Mouse (Mus musculus): ENCODE data around the gene 2310007B03Rik.
"Not testable (repeated sequence)": the region's sequence is repeated elsewhere in the genome, so short reads cannot be mapped to it uniquely, and the experiment has no call there.

2310007B03Rik gene

GRCm38 (mm10) chr1:93160501-93161133 is at the start of gene 2310007B03Rik:
TSS of gene 2310007B03Rik (minus strand) at chr1:93160948.
- no peak for DNase-seq (ENCODE audit: low read depth, low spot score)

GRCm38 (mm10) chr1:93210213-93210641 is 49.5 kb upstream of the 2310007B03Rik start:
- peak; percentile 84 for DNase-seq (ENCODE audit: low read depth, low spot score)

- DNase-seq (ENCODE audit: low read depth, low spot score) = peak; percentile 37
These were observed 46.9 kb upstream of the 2310007B03Rik start for GRCm38 (mm10) chr1:93207536-93208064.

GRCm38 (mm10) chr1:93206277-93206970 is 45.7 kb upstream of the 2310007B03Rik start:
- DNase-seq (ENCODE audit: low read depth, low spot score) = peak; percentile 42

- DNase-seq (ENCODE audit: low read depth, low spot score) = no peak
These were observed 37.2 kb upstream of the 2310007B03Rik start for GRCm38 (mm10) chr1:93197916-93198315.

GRCm38 (mm10) chr1:93197454-93197853 is 36.7 kb upstream of the 2310007B03Rik start:
- DNase-seq (ENCODE audit: low read depth, low spot score) = not testable (repeated sequence)

- no peak for DNase-seq (ENCODE audit: low read depth, low spot score)
These were observed 34.2 kb upstream of the 2310007B03Rik start for GRCm38 (mm10) chr1:93194961-93195360.

GRCm38 (mm10) chr1:93190726-93191305 is 30.1 kb upstream of the 2310007B03Rik start:
- no peak for DNase-seq (ENCODE audit: low read depth, low spot score)

- DNase-seq (ENCODE audit: low read depth, low spot score) = peak; percentile 78
These were observed 23.5 kb upstream of the 2310007B03Rik start for GRCm38 (mm10) chr1:93184071-93184828.

GRCm38 (mm10) chr1:93182281-93182680 is 21.5 kb upstream of the 2310007B03Rik start:
- no peak for DNase-seq (ENCODE audit: low read depth, low spot score)

- peak; percentile 66 for DNase-seq (ENCODE audit: low read depth, low spot score)
These were observed 16.0 kb upstream of the 2310007B03Rik start for GRCm38 (mm10) chr1:93176525-93177332.

- no peak for DNase-seq (ENCODE audit: low read depth, low spot score)
These were observed 15.1 kb upstream of the 2310007B03Rik start for GRCm38 (mm10) chr1:93175849-93176248.

- DNase-seq (ENCODE audit: low read depth, low spot score) = peak; percentile 89
These were observed 13.7 kb upstream of the 2310007B03Rik start for GRCm38 (mm10) chr1:93174399-93174798.

- DNase-seq (ENCODE audit: low read depth, low spot score) = peak; percentile 64
These were observed 12.9 kb upstream of the 2310007B03Rik start for GRCm38 (mm10) chr1:93173665-93174064.

GRCm38 (mm10) chr1:93168295-93168775 is 7.6 kb upstream of the 2310007B03Rik start, which contains the start of gene Crocc2:
TSS of gene Crocc2 (plus strand) at chr1:93168725.
- no peak for DNase-seq (ENCODE audit: low read depth, low spot score)

GRCm38 (mm10) chr1:93166346-93167079 is 5.8 kb upstream of the 2310007B03Rik start:
- DNase-seq (ENCODE audit: low read depth, low spot score) = no peak

GRCm38 (mm10) chr1:93165447-93165846 is 4.7 kb upstream of the 2310007B03Rik start:
- no peak for DNase-seq (ENCODE audit: low read depth, low spot score)

GRCm38 (mm10) chr1:93162588-93162987 is 1.8 kb upstream of the 2310007B03Rik start:
- DNase-seq (ENCODE audit: low read depth, low spot score) = no peak

GRCm38 (mm10) chr1:93161921-93162320 is 1.2 kb upstream of the 2310007B03Rik start:
- DNase-seq (ENCODE audit: low read depth, low spot score) = no peak

- DNase-seq (ENCODE audit: low read depth, low spot score) = no peak
These were observed 602 bp upstream of the 2310007B03Rik start for GRCm38 (mm10) chr1:93161350-93161749.
